Mouse (Mus musculus) olfactory bulb, adult 2 months (tissue): ENCODE measurements around the gene Plekhg3.

Source experiments
- CTCF ChIP-seq: fragments of 200-500 bp; IDR thresholded peaks from 2 replicates; pipeline ENCODE4 v1.5.1; 2012; ENCODE audit warnings: low read depth, mild to moderate bottlenecking, low read length, moderate library complexity; ENCODE audit not compliant: insufficient read depth
- POLR2A ChIP-seq: fragments of 200-500 bp; IDR thresholded peaks from 2 replicates; pipeline ENCODE4 v1.6.1; 2012; ENCODE audit warnings: mild to moderate bottlenecking, low read depth, low read length, moderate library complexity; ENCODE audit not compliant: insufficient read depth

DNA sequence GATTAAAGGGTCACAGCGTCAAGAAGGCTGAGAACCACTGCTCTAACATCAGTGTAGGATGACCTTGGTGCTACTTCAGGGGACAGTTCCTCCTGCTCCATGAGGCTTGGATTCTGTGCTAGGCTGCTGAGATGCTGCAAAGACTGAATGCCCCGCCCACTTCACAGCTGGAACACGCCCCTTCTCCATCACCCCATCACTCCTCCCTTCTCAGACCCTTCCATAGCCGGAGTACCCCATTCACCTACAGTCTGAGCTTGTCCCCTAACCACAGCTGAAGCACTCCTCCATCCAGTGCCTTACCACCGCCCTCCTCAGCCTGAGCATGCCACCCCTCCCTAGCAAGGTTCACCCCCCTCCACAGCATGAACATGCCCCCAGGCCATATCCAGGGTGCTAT, 89.2 kb downstream of the Plekhg3 start:
- TF ChIP-seq POLR2A (no peak), CTCF (no peak)
